Mouse (Mus musculus) forebrain, embryonic 10.5 days (tissue): Measurements from ENCODE around the gene Cmtr2. TPM values are rescaled to one million over a fixed set of nuclear protein-coding genes. Genes with fewer than 3 reads are reported as not detected.

Source experiments
- DNase-seq: peaks from one replicate; pipeline ENCODE4 v3.0.0-alpha.2; 2017; ENCODE audit warnings: low spot score; ENCODE audit errors: extremely low spot score
- H3K27ac ChIP-seq: fragments of 300-500 bp; sonication (generic); 2 replicates; pipeline ENCODE4 v1.5.1; 2016; ENCODE audit warnings: mild to moderate bottlenecking
- H3K27me3 ChIP-seq: fragments of 300-500 bp; sonication (generic); 2 replicates; pipeline ENCODE4 v1.6.1; 2016; ENCODE audit warnings: mild to moderate bottlenecking; ENCODE audit not compliant: poor library complexity, severe bottlenecking
- H3K36me3 ChIP-seq: fragments of 300-500 bp; sonication (generic); replicated peaks from 2 replicates; pipeline ENCODE4 v1.6.1; 2016; ENCODE audit warnings: mild to moderate bottlenecking, moderate library complexity
- H3K4me1 ChIP-seq: fragments of 300-500 bp; sonication (generic); 2 replicates; pipeline ENCODE4 v1.6.1; 2016
- H3K4me3 ChIP-seq: fragments of 300-500 bp; sonication (generic); 2 replicates; pipeline ENCODE4 v1.5.1; 2016; ENCODE audit warnings: mild to moderate bottlenecking, moderate library complexity
- H3K9me3 ChIP-seq: fragments of 300-500 bp; sonication (generic); 2 replicates; pipeline ENCODE4 v1.6.1; 2016; ENCODE audit warnings: mild to moderate bottlenecking, moderate library complexity
- WGBS: fragments of 180-500 bp; shearing (Covaris S2); methylation state at CpG from one replicate; pipeline ENCODE4 v1.1.7; 2016; 5-methylcytosine and 5-hydroxymethylcytosine counted together
- polyA plus RNA-seq: library from polyadenylated mRNA; unstranded; fragments of >200 nt; fragmentation: Nextera tagmentation; extraction: Ambion mirVana; gene quantifications from 2 replicates; pipeline ENCODE4 v1.2.1, GENCODE M21; 2016

The Cmtr2 gene
- polyA plus RNA-seq, 1 experiment from 2014 or later = 11.2 TPM

GRCm38 (mm10) chr8:110216253-110216652, 788 bp downstream of the Cmtr2 start:
- DNase-seq = no peak
- Histone ChIP-seq H3K4me1 (peaks cover 22% of the 10 kb centered on the region), H3K9me3 (no peaks in the 10 kb centered on the region), H3K4me3 (no peak overlapping the region), H3K27me3 (no peaks in the 10 kb centered on the region), H3K27ac (no peak overlapping the region), H3K36me3 (peaks cover 12% of the 10 kb centered on the region)
- 80% methylated on average over 5 of the region's 5 CpGs for WGBS

GRCm38 (mm10) chr8:110217198-110217597, 1.7 kb downstream of the Cmtr2 start:
- no peak for DNase-seq
- Histone ChIP-seq H3K27me3 (no peaks in the 10 kb centered on the region), H3K4me3 (peak overlapping the region; percentile 66), H3K4me1 (peaks cover 22% of the 10 kb centered on the region), H3K9me3 (no peaks in the 10 kb centered on the region), H3K27ac (peak overlapping the region; percentile 79), H3K36me3 (peaks cover 22% of the 10 kb centered on the region)
- 35% methylated on average over 5 of the region's 5 CpGs for WGBS

GRCm38 (mm10) chr8:110217681-110218131, 2.2 kb downstream of the Cmtr2 start:
- under 1% methylated on average over 43 of the region's 43 CpGs for WGBS

GRCm38 (mm10) chr8:110218511-110218910, 3.0 kb downstream of the Cmtr2 start:
- H3K9me3 ChIP-seq = no peaks in the 10 kb centered on the region

More at GRCm38 (mm10) chr8:110217681-110218131, 2.2 kb downstream of the Cmtr2 start:
- H3K4me3 ChIP-seq = peak overlapping the region; percentile 66
- H3K36me3 ChIP-seq = peaks cover 27% of the 10 kb centered on the region
- peak; percentile 100 for DNase-seq
- no peaks in the 10 kb centered on the region for H3K9me3 ChIP-seq
- H3K27me3 ChIP-seq = no peaks in the 10 kb centered on the region
- H3K4me1 ChIP-seq = peaks cover 22% of the 10 kb centered on the region
- peak overlapping the region; percentile 79 for H3K27ac ChIP-seq

GRCm38 (mm10) chr8:110220936-110221335, 5.5 kb downstream of the Cmtr2 start:
- Histone ChIP-seq H3K36me3 (peaks cover 57% of the 10 kb centered on the region), H3K9me3 (no peaks in the 10 kb centered on the region), H3K27ac (no peak overlapping the region), H3K4me3 (no peak overlapping the region), H3K4me1 (peaks cover 22% of the 10 kb centered on the region), H3K27me3 (no peaks in the 10 kb centered on the region)
- WGBS = 95% methylated on average over 14 of the region's 14 CpGs
- DNase-seq = no peak

More at GRCm38 (mm10) chr8:110218511-110218910, 3.0 kb downstream of the Cmtr2 start:
- peaks cover 22% of the 10 kb centered on the region for H3K4me1 ChIP-seq
- H3K27me3 ChIP-seq = no peaks in the 10 kb centered on the region
- peak overlapping the region; percentile 66 for H3K4me3 ChIP-seq
- WGBS = 78% methylated on average over 5 of the region's 5 CpGs
- H3K36me3 ChIP-seq = peaks cover 35% of the 10 kb centered on the region
- H3K27ac ChIP-seq = no peak overlapping the region
- DNase-seq = no peak

GRCm38 (mm10) chr8:110230803-110231202, 15.3 kb downstream of the Cmtr2 start:
- H3K36me3 ChIP-seq = peaks cover 2% of the 10 kb centered on the region; the same call in 1 of the 2 replicates
- WGBS = 91% methylated on average over 6 of the region's 6 CpGs
- no peak for DNase-seq

GRCm38 (mm10) chr8:110242278-110243177, 27.1 kb downstream of the Cmtr2 start:
- DNase-seq = no peak
- H3K4me1 ChIP-seq = peaks cover 13% of the 10 kb centered on the region
- WGBS = 66% methylated on average over 7 of the region's 7 CpGs
- H3K27me3 ChIP-seq = no peaks in the 10 kb centered on the region
- peak overlapping the region; percentile 48; the same call in 1 of the 2 replicates for H3K27ac ChIP-seq
- no peaks in the 10 kb centered on the region for H3K9me3 ChIP-seq
- no peak overlapping the region for H3K4me3 ChIP-seq
- H3K36me3 ChIP-seq = no peaks in the 10 kb centered on the region

More at GRCm38 (mm10) chr8:110230803-110231202, 15.3 kb downstream of the Cmtr2 start:
- Histone ChIP-seq H3K9me3 (0 out of 2 replicates have a peak, but pooled peaks cover 2% of the 10 kb centered on the region), H3K4me3 (no peak overlapping the region), H3K4me1 (no peaks in the 10 kb centered on the region), H3K27ac (no peak overlapping the region), H3K27me3 (no peaks in the 10 kb centered on the region)

GRCm38 (mm10) chr8:110244566-110244965, 29.1 kb downstream of the Cmtr2 start:
- Histone ChIP-seq H3K36me3 (no peaks in the 10 kb centered on the region), H3K4me3 (no peak overlapping the region), H3K27ac (no peak overlapping the region), H3K9me3 (no peaks in the 10 kb centered on the region), H3K27me3 (no peaks in the 10 kb centered on the region), H3K4me1 (peaks cover 13% of the 10 kb centered on the region)
- WGBS = 80% methylated on average over 2 of the region's 2 CpGs
- no peak for DNase-seq

- Histone ChIP-seq H3K4me3 (no peak overlapping the region), H3K4me1 (peaks cover 13% of the 10 kb centered on the region), H3K27ac (no peak overlapping the region), H3K27me3 (no peaks in the 10 kb centered on the region), H3K9me3 (no peaks in the 10 kb centered on the region), H3K36me3 (no peaks in the 10 kb centered on the region)
- no peak for DNase-seq
- WGBS = 80% methylated on average over 6 of the region's 6 CpGs
Observed at GRCm38 (mm10) chr8:110247238-110247637, 31.8 kb downstream of the Cmtr2 start.

- Histone ChIP-seq H3K4me3 (no peak overlapping the region), H3K4me1 (peaks cover 3% of the 10 kb centered on the region; the same call in 1 of the 2 replicates), H3K27ac (no peak overlapping the region), H3K36me3 (no peaks in the 10 kb centered on the region), H3K27me3 (no peaks in the 10 kb centered on the region), H3K9me3 (no peaks in the 10 kb centered on the region)
- DNase-seq = no peak
- 83% methylated on average over 4 of the region's 4 CpGs for WGBS
Observed at GRCm38 (mm10) chr8:110253986-110254385, 38.5 kb downstream of the Cmtr2 start.

GRCm38 (mm10) chr8:110265796-110266305, 50.4 kb downstream of the Cmtr2 start:
- Histone ChIP-seq H3K9me3 (no peaks in the 10 kb centered on the region), H3K27me3 (no peaks in the 10 kb centered on the region)
- 78% methylated on average over 11 of the region's 11 CpGs for WGBS

GRCm38 (mm10) chr8:110266741-110267140, 51.3 kb downstream of the Cmtr2 start, which contains the start of gene Hydin:
Gene Hydin (plus strand): TSS chr8:110266977.
- 1% methylated on average over 15 of the region's 15 CpGs for WGBS
- Histone ChIP-seq H3K4me3 (peak within 1 kb of the TSS; percentile 61), H3K27ac (peak within 1 kb of the TSS; percentile 82), H3K4me1 (peaks cover 18% of the 10 kb centered on the region), H3K9me3 (no peaks in the 10 kb centered on the region), H3K36me3 (no peaks in the 10 kb centered on the region), H3K27me3 (no peaks in the 10 kb centered on the region)
- peak; percentile 95 for DNase-seq

More at GRCm38 (mm10) chr8:110265796-110266305, 50.4 kb downstream of the Cmtr2 start:
- no peak for DNase-seq
- no peak overlapping the region for H3K27ac ChIP-seq
- H3K4me1 ChIP-seq = peaks cover 18% of the 10 kb centered on the region
- no peaks in the 10 kb centered on the region for H3K36me3 ChIP-seq
- H3K4me3 ChIP-seq = no peak overlapping the region

GRCm38 (mm10) chr8:110267268-110267667, 51.8 kb downstream of the Cmtr2 start:
- Histone ChIP-seq H3K9me3 (no peaks in the 10 kb centered on the region), H3K36me3 (no peaks in the 10 kb centered on the region), H3K27ac (peak overlapping the region; percentile 82), H3K4me1 (peaks cover 18% of the 10 kb centered on the region), H3K4me3 (peak overlapping the region; percentile 61), H3K27me3 (no peaks in the 10 kb centered on the region)
- peak; percentile 23 for DNase-seq
- WGBS = 12% methylated on average over 12 of the region's 12 CpGs
